Mouse (Mus musculus) kidney, postnatal 14 days (tissue): ENCODE results near the gene Elavl3.
A peak's percentile ranks its signal among the peaks of the same experiment; 100 is the strongest.
"Not testable (repeated sequence)": the region's sequence is repeated elsewhere in the genome, so short reads cannot be mapped to it uniquely, and the experiment has no call there.

Experiments
- DNase-seq: peaks from one replicate; pipeline ENCODE4 v3.0.0; 2022; ENCODE audit warnings: mixed read lengths

The Elavl3 gene

GRCm38 (mm10) chr9:22051958-22052254 lies at the start of gene Elavl3:
TSS of gene Elavl3 (minus strand) at chr9:22052023.
- DNase-seq: peak; percentile 18

GRCm38 (mm10) chr9:22099922-22100321 lies 48.1 kb upstream of the Elavl3 start:
- no peak for DNase-seq

- DNase-seq: peak; percentile 30
These were observed 47.3 kb upstream of the Elavl3 start, which contains the start of gene Cnn1 for GRCm38 (mm10) chr9:22098993-22099696. TSS of gene Cnn1 (plus strand) at chr9:22099216.

GRCm38 (mm10) chr9:22095854-22096307 lies 44.1 kb upstream of the Elavl3 start:
- peak; percentile 87 for DNase-seq

- DNase-seq: no peak
These were observed 40.9 kb upstream of the Elavl3 start for GRCm38 (mm10) chr9:22092746-22093145.

- DNase-seq: no peak
These were observed 38.2 kb upstream of the Elavl3 start for GRCm38 (mm10) chr9:22089986-22090385.

GRCm38 (mm10) chr9:22089281-22089680 lies 37.5 kb upstream of the Elavl3 start:
- no peak for DNase-seq

- no peak for DNase-seq
These were observed 35.3 kb upstream of the Elavl3 start for GRCm38 (mm10) chr9:22087034-22087618.

- no peak for DNase-seq
These were observed 34.2 kb upstream of the Elavl3 start for GRCm38 (mm10) chr9:22086012-22086411.

- DNase-seq: peak; percentile 97
These were observed 33.4 kb upstream of the Elavl3 start, which contains the start of gene Ecsit for GRCm38 (mm10) chr9:22085022-22085834. TSS of gene Ecsit (minus strand) at chr9:22085438.

GRCm38 (mm10) chr9:22084667-22085021 lies 32.8 kb upstream of the Elavl3 start:
- no peak for DNase-seq

GRCm38 (mm10) chr9:22076223-22076622 lies 24.4 kb upstream of the Elavl3 start:
- no peak for DNase-seq

GRCm38 (mm10) chr9:22075778-22076177 lies 24.0 kb upstream of the Elavl3 start:
- DNase-seq: not testable (repeated sequence)

- DNase-seq: no peak
These were observed 20.5 kb upstream of the Elavl3 start for GRCm38 (mm10) chr9:22072276-22072675.

- DNase-seq: peak; percentile 98
These were observed 19.2 kb upstream of the Elavl3 start, which contains the start of the genes Gm49318 and Zfp653 for GRCm38 (mm10) chr9:22070791-22071573. TSS of gene Gm49318 (minus strand) at chr9:22071259. TSS of gene Zfp653 (minus strand) at chr9:22071376.

- no peak for DNase-seq
These were observed 18.2 kb upstream of the Elavl3 start for GRCm38 (mm10) chr9:22069881-22070553.

- DNase-seq: no peak
These were observed 15.4 kb upstream of the Elavl3 start for GRCm38 (mm10) chr9:22067195-22067594.

GRCm38 (mm10) chr9:22066433-22066832 lies 14.6 kb upstream of the Elavl3 start:
- DNase-seq: peak; percentile 67

GRCm38 (mm10) chr9:22065642-22066041 lies 13.8 kb upstream of the Elavl3 start:
- DNase-seq: no peak

GRCm38 (mm10) chr9:22064341-22064740 lies 12.5 kb upstream of the Elavl3 start:
- no peak for DNase-seq

GRCm38 (mm10) chr9:22061339-22061738 lies 9.5 kb upstream of the Elavl3 start:
- DNase-seq: no peak

- no peak for DNase-seq
These were observed 6.2 kb upstream of the Elavl3 start for GRCm38 (mm10) chr9:22058011-22058424.
